Mouse (Mus musculus): ENCODE results near the gene Ggct. TPM values are rescaled to one million over a fixed set of nuclear protein-coding genes. Genes with fewer than 3 reads are reported as not detected.

The Ggct gene
- polyA plus RNA-seq, 1 experiment from 2014 or later = 9.9 TPM

DNA sequence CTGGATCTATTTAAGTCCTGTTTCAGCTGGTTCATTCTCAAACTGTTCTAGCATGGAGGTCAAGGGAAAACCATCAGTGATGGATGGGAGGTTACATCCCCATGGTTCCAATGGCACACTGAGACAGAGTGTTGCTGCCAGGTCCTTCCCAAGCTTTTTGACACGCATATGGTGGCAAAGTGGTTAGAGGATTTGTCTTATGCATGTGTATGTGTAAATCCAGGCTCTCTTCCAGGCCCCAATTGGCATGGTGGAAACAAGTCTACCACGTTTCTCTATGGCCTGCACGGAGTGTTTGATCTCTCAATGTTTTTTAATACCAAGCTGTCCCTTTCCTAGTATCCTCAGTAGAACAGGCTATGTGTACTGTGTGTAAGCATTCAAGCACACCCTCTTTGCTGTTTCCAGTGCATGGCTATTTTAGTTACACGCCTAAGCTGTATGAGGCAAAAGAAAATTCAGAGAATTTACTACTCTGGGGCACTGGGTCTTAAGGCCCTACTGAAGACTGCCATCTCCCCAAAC lies 9.2 kb downstream of the Ggct start:
- WGBS = 94% methylated on average over 4 of the region's 4 CpGs
- DNase-seq = no peak

DNA sequence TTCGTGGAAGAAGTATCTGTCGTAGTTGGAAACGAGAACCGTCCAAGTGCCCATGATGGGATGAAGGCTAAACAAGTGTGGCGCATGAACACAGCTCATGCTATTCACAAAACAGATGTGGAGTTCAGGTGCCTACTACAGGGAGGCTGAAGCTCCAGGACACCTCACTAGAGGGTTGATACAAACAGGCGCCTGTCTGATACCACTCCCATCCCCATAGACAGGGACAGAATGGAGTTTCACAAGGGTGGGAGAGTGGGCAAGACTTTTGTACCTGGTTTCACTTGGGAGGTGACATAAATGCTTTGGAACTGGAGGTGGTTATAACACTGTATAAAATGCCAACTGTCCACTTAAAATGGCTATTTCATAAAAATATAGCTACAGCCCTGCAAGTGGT lies 13.3 kb downstream of the Ggct start:
- H3K27me3 ChIP-seq (ENCODE audit: control insufficient read depth, insufficient read depth, low read length) = no peaks in the 10 kb centered on the region
- H3K4me2 ChIP-seq (ENCODE audit: low read length) = no peak overlapping the region
- no peaks in the 10 kb centered on the region for H3K4me1 ChIP-seq (ENCODE audit: control insufficient read depth, insufficient read depth, low read length)
- H3K9ac ChIP-seq (replicated peaks; ENCODE audit: low read length) = no peak overlapping the region
- ATAC-seq (ENCODE audit: low FRiP score, low TSS enrichment) (no peak), DNase-seq (no peak)
- no peaks in the 10 kb centered on the region for H3K36me3 ChIP-seq (ENCODE audit: control insufficient read depth, insufficient read depth, low read length)
- no peak overlapping the region for H3K4me3 ChIP-seq (replicated peaks; ENCODE audit: low read depth, low read length)
- H3K9me3 ChIP-seq (ENCODE audit: control insufficient read depth, low read length) = no peaks in the 10 kb centered on the region
- 97% methylated on average over 6 of the region's 6 CpGs for WGBS
- H3K27ac ChIP-seq (replicated peaks; ENCODE audit: low read depth, low read length) = no peak overlapping the region

More for the DNA sequence above, 9.2 kb downstream of the Ggct start:
- ATAC-seq (ENCODE audit: low FRiP score, low TSS enrichment) = no peak
- no peaks in the 10 kb centered on the region for H3K4me1 ChIP-seq (ENCODE audit: control insufficient read depth, insufficient read depth, low read length)
- no peaks in the 10 kb centered on the region for H3K36me3 ChIP-seq (ENCODE audit: control insufficient read depth, insufficient read depth, low read length)
- no peak overlapping the region for H3K4me2 ChIP-seq (ENCODE audit: low read length)
- H3K4me3 ChIP-seq (replicated peaks; ENCODE audit: low read depth, low read length) = no peak overlapping the region
- H3K27ac ChIP-seq (replicated peaks; ENCODE audit: low read depth, low read length) = no peak overlapping the region
- H3K9me3 ChIP-seq (ENCODE audit: control insufficient read depth, low read length) = no peaks in the 10 kb centered on the region
- no peaks in the 10 kb centered on the region for H3K27me3 ChIP-seq (ENCODE audit: control insufficient read depth, insufficient read depth, low read length)
- H3K9ac ChIP-seq (replicated peaks; ENCODE audit: low read length) = no peak overlapping the region

DNA sequence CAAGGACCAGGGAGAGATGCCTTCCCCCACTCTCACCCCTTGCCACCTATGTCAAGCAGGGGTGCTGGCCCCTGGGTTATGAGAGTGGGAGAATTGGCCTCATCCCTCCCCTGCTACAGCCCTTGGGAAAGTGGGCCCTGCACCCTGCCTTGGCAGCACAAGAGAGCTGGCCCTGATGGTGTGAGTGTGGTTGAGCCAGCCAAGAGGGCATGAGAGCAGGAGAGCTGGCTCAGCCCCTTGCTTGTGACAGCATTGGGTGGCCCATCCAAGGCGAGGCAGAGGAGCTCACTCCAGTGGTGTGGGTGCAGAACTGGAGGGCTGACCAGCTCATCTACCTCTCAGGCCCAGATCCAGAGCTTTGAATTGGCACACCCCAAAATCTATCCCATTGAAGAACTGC lies 17.1 kb downstream of the Ggct start:
- no peak overlapping the region for H3K4me2 ChIP-seq (ENCODE audit: low read length)
- no peaks in the 10 kb centered on the region for H3K4me1 ChIP-seq (ENCODE audit: control insufficient read depth, insufficient read depth, low read length)
- no peaks in the 10 kb centered on the region; the same call in 1 of the 2 replicates for H3K27me3 ChIP-seq (ENCODE audit: control insufficient read depth, insufficient read depth, low read length)
- H3K9me3 ChIP-seq (ENCODE audit: control insufficient read depth, low read length) = no peaks in the 10 kb centered on the region
- DNase-seq = no peak
- no peak overlapping the region for H3K27ac ChIP-seq (replicated peaks; ENCODE audit: low read depth, low read length)
- H3K9ac ChIP-seq (replicated peaks; ENCODE audit: low read length) = no peak overlapping the region
- no peak for ATAC-seq (ENCODE audit: low FRiP score, low TSS enrichment)
- H3K4me3 ChIP-seq (replicated peaks; ENCODE audit: low read depth, low read length) = no peak overlapping the region
- 59% methylated on average over 1 of the region's 1 CpGs for whole genome bisulfite sequencing
- no peaks in the 10 kb centered on the region for H3K36me3 ChIP-seq (ENCODE audit: control insufficient read depth, insufficient read depth, low read length)

- H3K4me1 ChIP-seq (ENCODE audit: control insufficient read depth, insufficient read depth, low read length) = no peaks in the 10 kb centered on the region
- no peak for ATAC-seq (ENCODE audit: low FRiP score, low TSS enrichment)
- 67% methylated on average over 5 of the region's 5 CpGs for WGBS
- H3K27me3 ChIP-seq (ENCODE audit: control insufficient read depth, insufficient read depth, low read length) = no peaks in the 10 kb centered on the region; the same call in 1 of the 2 replicates
- DNase-seq = no peak
- H3K9me3 ChIP-seq (ENCODE audit: control insufficient read depth, low read length) = no peaks in the 10 kb centered on the region
- no peak overlapping the region for H3K9ac ChIP-seq (replicated peaks; ENCODE audit: low read length)
- H3K36me3 ChIP-seq (ENCODE audit: control insufficient read depth, insufficient read depth, low read length) = no peaks in the 10 kb centered on the region
- no peak overlapping the region for H3K4me3 ChIP-seq (replicated peaks; ENCODE audit: low read depth, low read length)
- H3K4me2 ChIP-seq (ENCODE audit: low read length) = no peak overlapping the region
- H3K27ac ChIP-seq (replicated peaks; ENCODE audit: low read depth, low read length) = no peak overlapping the region
Observed at GRCm38 (mm10) chr6:54974501-54974900, 18.2 kb downstream of the Ggct start.

DNA sequence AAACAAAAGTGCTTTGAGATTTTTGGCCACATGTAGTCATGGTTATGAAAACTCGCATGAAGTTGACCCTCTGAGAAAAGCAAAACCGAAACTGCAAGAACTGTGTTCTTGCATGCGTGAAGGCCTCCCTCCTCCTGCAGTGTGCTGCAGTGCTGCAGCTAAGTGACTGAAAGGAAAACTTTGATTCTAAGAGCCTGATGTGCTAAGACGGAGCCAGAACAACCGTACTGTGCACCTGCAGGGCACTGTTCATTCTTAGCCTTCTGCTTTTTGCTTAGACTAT lies 19.9 kb downstream of the Ggct start:
- Histone ChIP-seq H3K4me3 (replicated peaks; ENCODE audit: low read depth, low read length) (peak overlapping the region; percentile 55), H3K36me3 (ENCODE audit: control insufficient read depth, insufficient read depth, low read length) (no peaks in the 10 kb centered on the region), H3K4me2 (ENCODE audit: low read length) (peak overlapping the region; percentile 98), H3K9ac (replicated peaks; ENCODE audit: low read length) (no peak overlapping the region), H3K27me3 (ENCODE audit: control insufficient read depth, insufficient read depth, low read length) (no peaks in the 10 kb centered on the region; the same call in 1 of the 2 replicates), H3K27ac (replicated peaks; ENCODE audit: low read depth, low read length) (no peak overlapping the region), H3K9me3 (ENCODE audit: control insufficient read depth, low read length) (no peaks in the 10 kb centered on the region), H3K4me1 (ENCODE audit: control insufficient read depth, insufficient read depth, low read length) (no peaks in the 10 kb centered on the region)
- DNase-seq = peak; percentile 45
- no peak for ATAC-seq (ENCODE audit: low FRiP score, low TSS enrichment)
- 9% methylated on average over 5 of the region's 5 CpGs for WGBS

DNA sequence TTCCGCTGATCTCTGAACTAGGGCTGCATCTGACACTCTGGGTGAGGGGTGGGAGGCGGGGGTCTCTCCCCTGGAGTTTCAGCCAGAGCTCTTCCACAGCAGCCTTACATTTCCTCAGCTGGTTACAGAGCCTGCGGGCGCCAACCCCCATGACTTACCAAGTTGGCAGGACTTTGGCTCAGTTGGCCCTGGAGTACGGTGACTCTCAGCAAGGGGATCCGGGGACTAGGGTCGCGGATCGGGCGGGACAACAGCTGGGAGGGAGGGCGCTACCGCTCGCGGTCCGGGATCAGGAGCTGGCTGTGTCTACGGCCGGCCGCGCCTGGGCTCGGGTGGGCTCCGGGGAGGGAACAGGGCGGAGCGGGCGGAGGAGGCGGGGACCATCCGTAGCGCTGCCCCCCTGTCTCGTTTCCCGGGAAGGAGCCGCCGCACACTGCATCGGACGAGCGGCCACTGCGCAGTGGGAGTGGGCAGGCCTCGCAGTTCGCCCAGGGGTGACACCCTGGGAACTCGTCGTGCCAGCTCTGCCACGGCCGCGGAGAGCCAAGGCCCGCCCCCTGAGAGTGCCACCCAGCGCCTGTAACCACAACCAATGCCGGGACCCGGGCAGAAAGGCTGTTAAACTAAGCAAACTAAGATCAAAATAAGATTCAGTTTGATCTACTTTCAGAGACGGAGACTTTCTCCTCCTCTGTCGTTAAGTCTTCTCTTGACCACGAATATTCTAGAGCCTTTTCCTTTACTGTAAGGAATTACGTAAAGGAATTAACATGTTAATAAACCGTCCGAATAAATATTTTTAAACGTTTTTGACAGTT lies 20.4 kb downstream of the Ggct start, which contains the start of gene Nod1:
Gene Nod1 (minus strand): TSS at position 502 of the 818 bp plus-strand sequence.
- Histone ChIP-seq H3K36me3 (ENCODE audit: control insufficient read depth, insufficient read depth, low read length) (no peaks in the 10 kb centered on the region), H3K27ac (replicated peaks; ENCODE audit: low read depth, low read length) (no peak within 1 kb of the TSS), H3K4me1 (ENCODE audit: control insufficient read depth, insufficient read depth, low read length) (no peaks in the 10 kb centered on the region), H3K4me3 (replicated peaks; ENCODE audit: low read depth, low read length) (peak within 1 kb of the TSS; percentile 55), H3K9ac (replicated peaks; ENCODE audit: low read length) (peak within 1 kb of the TSS; percentile 54), H3K9me3 (ENCODE audit: control insufficient read depth, low read length) (no peaks in the 10 kb centered on the region), H3K4me2 (ENCODE audit: low read length) (peak within 1 kb of the TSS; percentile 98), H3K27me3 (ENCODE audit: control insufficient read depth, insufficient read depth, low read length) (no peaks in the 10 kb centered on the region; the same call in 1 of the 2 replicates)
- DNase-seq (peak; percentile 67), ATAC-seq (ENCODE audit: low FRiP score, low TSS enrichment) (peak; percentile 76)
- WGBS = 2% methylated on average over 48 of the region's 53 CpGs

DNA sequence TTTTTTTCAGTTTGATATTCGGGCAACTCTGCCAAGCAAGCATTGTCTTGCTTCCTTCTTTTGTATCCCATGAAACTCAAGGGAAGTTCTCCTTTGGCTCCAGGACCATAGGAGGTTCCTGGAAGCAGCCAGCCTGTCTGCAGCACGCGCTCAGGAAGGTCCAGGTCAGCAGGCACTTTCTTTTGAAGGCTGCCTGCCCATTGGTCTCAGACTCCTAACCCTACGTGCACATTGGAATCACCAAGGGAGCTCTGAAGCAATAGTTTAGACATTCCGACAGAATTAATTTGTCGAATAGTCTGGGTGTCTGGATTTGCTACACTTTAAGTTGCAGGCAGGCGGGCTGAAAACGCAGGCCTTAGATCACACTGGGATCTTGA lies 21.0 kb downstream of the Ggct start:
- Histone ChIP-seq H3K36me3 (ENCODE audit: control insufficient read depth, insufficient read depth, low read length) (no peaks in the 10 kb centered on the region), H3K4me3 (replicated peaks; ENCODE audit: low read depth, low read length) (peak overlapping the region; percentile 55), H3K27ac (replicated peaks; ENCODE audit: low read depth, low read length) (no peak overlapping the region), H3K4me2 (ENCODE audit: low read length) (peak overlapping the region; percentile 98), H3K27me3 (ENCODE audit: control insufficient read depth, insufficient read depth, low read length) (no peaks in the 10 kb centered on the region; the same call in 1 of the 2 replicates), H3K9me3 (ENCODE audit: control insufficient read depth, low read length) (no peaks in the 10 kb centered on the region), H3K9ac (replicated peaks; ENCODE audit: low read length) (peak overlapping the region; percentile 54), H3K4me1 (ENCODE audit: control insufficient read depth, insufficient read depth, low read length) (no peaks in the 10 kb centered on the region)
- DNase-seq (no peak), ATAC-seq (ENCODE audit: low FRiP score, low TSS enrichment) (no peak)
- WGBS = 10% methylated on average over 8 of the region's 8 CpGs

DNA sequence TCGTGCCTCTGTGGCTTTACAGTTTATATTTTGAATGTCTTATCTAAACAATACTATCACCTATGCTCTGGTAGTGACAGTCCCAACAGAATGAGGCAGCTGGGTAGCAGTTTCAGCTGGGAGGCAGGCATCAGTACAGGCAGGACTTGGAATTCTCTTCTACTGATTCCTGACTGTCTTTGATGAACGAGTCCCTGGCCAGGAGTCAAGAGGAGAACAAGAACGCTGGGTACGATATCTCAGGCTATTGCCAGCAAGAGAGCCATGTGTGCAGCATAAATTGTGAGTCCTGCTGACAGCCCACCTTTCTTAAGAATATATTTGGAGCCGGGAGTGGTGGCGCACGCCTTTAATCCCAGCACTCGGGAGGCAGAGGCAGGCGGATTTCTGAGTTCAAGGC lies 22.2 kb downstream of the Ggct start:
- no peaks in the 10 kb centered on the region for H3K9me3 ChIP-seq (ENCODE audit: control insufficient read depth, low read length)
- H3K4me1 ChIP-seq (ENCODE audit: control insufficient read depth, insufficient read depth, low read length) = no peaks in the 10 kb centered on the region
- no peak overlapping the region for H3K9ac ChIP-seq (replicated peaks; ENCODE audit: low read length)
- no peaks in the 10 kb centered on the region; the same call in 1 of the 2 replicates for H3K27me3 ChIP-seq (ENCODE audit: control insufficient read depth, insufficient read depth, low read length)
- WGBS = 89% methylated on average over 9 of the region's 9 CpGs
- no peak for ATAC-seq (ENCODE audit: low FRiP score, low TSS enrichment)
- no peak overlapping the region for H3K4me2 ChIP-seq (ENCODE audit: low read length)
- H3K4me3 ChIP-seq (replicated peaks; ENCODE audit: low read depth, low read length) = no peak overlapping the region
- no peak overlapping the region for H3K27ac ChIP-seq (replicated peaks; ENCODE audit: low read depth, low read length)
- DNase-seq = no peak
- no peaks in the 10 kb centered on the region for H3K36me3 ChIP-seq (ENCODE audit: control insufficient read depth, insufficient read depth, low read length)

DNA sequence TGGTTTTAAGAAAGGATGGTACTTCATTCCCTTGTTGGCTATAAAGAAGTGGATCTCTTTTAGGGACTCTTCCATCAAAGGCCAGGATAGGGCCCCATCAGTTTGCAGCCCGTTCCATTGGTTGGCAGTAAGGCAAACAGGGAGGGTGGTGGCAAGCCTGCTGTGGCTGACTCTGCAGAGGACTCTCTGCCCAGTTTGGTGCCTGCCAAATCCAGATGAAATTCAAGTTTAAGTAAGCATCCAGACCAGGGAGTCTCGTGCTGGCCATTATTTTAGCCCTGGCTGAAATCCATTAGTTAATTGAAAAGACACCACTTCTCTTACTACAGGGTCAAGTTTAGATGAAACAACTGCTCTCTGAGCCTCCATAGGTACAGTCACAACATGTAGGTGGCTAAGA lies 22.9 kb downstream of the Ggct start:
- no peaks in the 10 kb centered on the region for H3K4me1 ChIP-seq (ENCODE audit: control insufficient read depth, insufficient read depth, low read length)
- H3K27ac ChIP-seq (replicated peaks; ENCODE audit: low read depth, low read length) = no peak overlapping the region
- DNase-seq = no peak
- H3K9me3 ChIP-seq (ENCODE audit: control insufficient read depth, low read length) = no peaks in the 10 kb centered on the region
- WGBS = 63% methylated on average over 2 of the region's 2 CpGs
- H3K27me3 ChIP-seq (ENCODE audit: control insufficient read depth, insufficient read depth, low read length) = no peaks in the 10 kb centered on the region; the same call in 1 of the 2 replicates
- H3K9ac ChIP-seq (replicated peaks; ENCODE audit: low read length) = no peak overlapping the region
- H3K4me3 ChIP-seq (replicated peaks; ENCODE audit: low read depth, low read length) = no peak overlapping the region
- ATAC-seq (ENCODE audit: low FRiP score, low TSS enrichment) = no peak
- no peaks in the 10 kb centered on the region for H3K36me3 ChIP-seq (ENCODE audit: control insufficient read depth, insufficient read depth, low read length)
- no peak overlapping the region for H3K4me2 ChIP-seq (ENCODE audit: low read length)

All from midbrain, embryonic 14.5 days (tissue).